Mouse (Mus musculus): Measurements from ENCODE around the gene Bcap31. TPM values are rescaled to one million over a fixed set of nuclear protein-coding genes. Genes with fewer than 3 reads are reported as not detected.
"Not testable (repeated sequence)": the region's sequence is repeated elsewhere in the genome, so short reads cannot be mapped to it uniquely, and the experiment has no call there.

The Bcap31 gene
- 98.3 and 101 TPM in 2 replicates for polyA plus RNA-seq (2015; fragmentation: Nextera tagmentation; extraction: Ambion mirVana)

GRCm38 (mm10) chrX:73716109-73716661 is at the start of gene Bcap31, which contains the start of gene Abcd1:
Gene Bcap31, minus strand, starts transcription at chrX:73716175.
Gene Abcd1, plus strand, starts transcription at chrX:73716597.
- Histone ChIP-seq H3K4me2 (replicated peaks) (peak within 1 kb of the TSS; percentile 64), H3K9me3 (no peaks in the 10 kb centered on the region), H3K9ac (replicated peaks) (peak within 1 kb of the TSS; percentile 52), H3K27ac (replicated peaks) (peak within 1 kb of the TSS; percentile 85), H3K4me3 (peak within 1 kb of the TSS; percentile 51), H3K27me3 (no peaks in the 10 kb centered on the region), H3K36me3 (no peaks in the 10 kb centered on the region; the same call in 1 of the 2 replicates), H3K4me1 (peaks cover 37% of the 10 kb centered on the region)
- peak; percentile 94 for ATAC-seq (replicated peaks)
- 23% methylated on average over 39 of the region's 45 CpGs for WGBS

- WGBS: 83% methylated on average over 1 of the region's 1 CpGs
- Histone ChIP-seq H3K4me1 (no peaks in the 10 kb centered on the region), H3K4me3 (no peak overlapping the region), H3K27me3 (no peaks in the 10 kb centered on the region), H3K9me3 (no peaks in the 10 kb centered on the region), H3K27ac (replicated peaks) (no peak overlapping the region), H3K4me2 (replicated peaks) (no peak overlapping the region), H3K9ac (replicated peaks) (no peak overlapping the region), H3K36me3 (no peaks in the 10 kb centered on the region)
- ATAC-seq (replicated peaks): no peak
Observed at GRCm38 (mm10) chrX:73765311-73765710, 49.3 kb upstream of the Bcap31 start.

GRCm38 (mm10) chrX:73758611-73759290 is 42.8 kb upstream of the Bcap31 start:
- H3K4me1 ChIP-seq: no peaks in the 10 kb centered on the region
- no peak overlapping the region for H3K4me3 ChIP-seq
- H3K9me3 ChIP-seq: no peaks in the 10 kb centered on the region
- H3K9ac ChIP-seq (replicated peaks): no peak overlapping the region
- no peaks in the 10 kb centered on the region for H3K36me3 ChIP-seq
- no peak overlapping the region for H3K27ac ChIP-seq (replicated peaks)
- WGBS: 80% methylated on average over 13 of the region's 13 CpGs
- H3K27me3 ChIP-seq: no peaks in the 10 kb centered on the region
- no peak for ATAC-seq (replicated peaks)
- no peak overlapping the region for H3K4me2 ChIP-seq (replicated peaks)

- Histone ChIP-seq H3K27ac (replicated peaks) (no peak within 1 kb of the TSS), H3K4me3 (no peak within 1 kb of the TSS), H3K27me3 (no peaks in the 10 kb centered on the region), H3K36me3 (no peaks in the 10 kb centered on the region), H3K4me2 (replicated peaks) (no peak within 1 kb of the TSS), H3K9me3 (no peaks in the 10 kb centered on the region), H3K4me1 (no peaks in the 10 kb centered on the region), H3K9ac (replicated peaks) (no peak within 1 kb of the TSS)
- 50% methylated on average over 5 of the region's 5 CpGs for WGBS
- no peak for ATAC-seq (replicated peaks)
Observed at GRCm38 (mm10) chrX:73756334-73757140, 40.6 kb upstream of the Bcap31 start, which contains the start of gene Plxnb3. Gene Plxnb3, plus strand, starts transcription at chrX:73757090.

GRCm38 (mm10) chrX:73748977-73749376 is 33.0 kb upstream of the Bcap31 start:
- WGBS: 100% methylated on average over 1 of the region's 1 CpGs
- no peak for ATAC-seq (replicated peaks)
- H3K4me2 ChIP-seq (replicated peaks): no peak overlapping the region
- H3K9me3 ChIP-seq: no peaks in the 10 kb centered on the region
- H3K4me1 ChIP-seq: no peaks in the 10 kb centered on the region
- H3K36me3 ChIP-seq: no peaks in the 10 kb centered on the region
- H3K4me3 ChIP-seq: no peak overlapping the region
- no peak overlapping the region for H3K9ac ChIP-seq (replicated peaks)
- no peak overlapping the region for H3K27ac ChIP-seq (replicated peaks)
- no peaks in the 10 kb centered on the region for H3K27me3 ChIP-seq

- Histone ChIP-seq H3K4me2 (replicated peaks) (no peak overlapping the region), H3K9ac (replicated peaks) (no peak overlapping the region), H3K4me1 (no peaks in the 10 kb centered on the region), H3K9me3 (no peaks in the 10 kb centered on the region), H3K27ac (replicated peaks) (no peak overlapping the region), H3K27me3 (no peaks in the 10 kb centered on the region), H3K36me3 (no peaks in the 10 kb centered on the region), H3K4me3 (no peak overlapping the region)
- 87% methylated on average over 1 of the region's 1 CpGs for WGBS
- no peak for ATAC-seq (replicated peaks)
Observed at GRCm38 (mm10) chrX:73744774-73745481, 29.0 kb upstream of the Bcap31 start.

- not testable (repeated sequence) for H3K27ac ChIP-seq (replicated peaks); H3K4me1 ChIP-seq; ATAC-seq (replicated peaks); H3K36me3 ChIP-seq; H3K4me2 ChIP-seq (replicated peaks); H3K9me3 ChIP-seq; H3K9ac ChIP-seq (replicated peaks); H3K27me3 ChIP-seq; H3K4me3 ChIP-seq
- WGBS: 94% methylated on average over 7 of the region's 7 CpGs
Observed at GRCm38 (mm10) chrX:73739841-73740240, 23.9 kb upstream of the Bcap31 start.

- Histone ChIP-seq H3K9ac (replicated peaks) (no peak overlapping the region), H3K36me3 (no peaks in the 10 kb centered on the region), H3K4me3 (no peak overlapping the region), H3K27me3 (no peaks in the 10 kb centered on the region), H3K4me1 (no peaks in the 10 kb centered on the region), H3K4me2 (replicated peaks) (no peak overlapping the region), H3K27ac (replicated peaks) (no peak overlapping the region), H3K9me3 (no peaks in the 10 kb centered on the region)
- WGBS: 64% methylated on average over 5 of the region's 5 CpGs
- no peak for ATAC-seq (replicated peaks)
Observed at GRCm38 (mm10) chrX:73739151-73739550, 23.2 kb upstream of the Bcap31 start.

- Histone ChIP-seq H3K4me1 (no peaks in the 10 kb centered on the region), H3K9ac (replicated peaks) (no peak overlapping the region), H3K27ac (replicated peaks) (no peak overlapping the region), H3K4me3 (no peak overlapping the region), H3K27me3 (no peaks in the 10 kb centered on the region), H3K36me3 (no peaks in the 10 kb centered on the region), H3K4me2 (replicated peaks) (no peak overlapping the region), H3K9me3 (no peaks in the 10 kb centered on the region)
- 84% methylated on average over 1 of the region's 1 CpGs for WGBS
- ATAC-seq (replicated peaks): no peak
Observed at GRCm38 (mm10) chrX:73738155-73738554, 22.2 kb upstream of the Bcap31 start.

- Histone ChIP-seq H3K36me3 (peaks cover 4% of the 10 kb centered on the region; the same call in 1 of the 2 replicates), H3K4me2 (replicated peaks) (no peak overlapping the region), H3K9ac (replicated peaks) (no peak overlapping the region), H3K27ac (replicated peaks) (no peak overlapping the region), H3K9me3 (no peaks in the 10 kb centered on the region), H3K27me3 (no peaks in the 10 kb centered on the region), H3K4me3 (no peak overlapping the region), H3K4me1 (no peaks in the 10 kb centered on the region)
- 50% methylated on average over 1 of the region's 1 CpGs for WGBS
- no peak for ATAC-seq (replicated peaks)
Observed at GRCm38 (mm10) chrX:73730908-73731307, 14.9 kb upstream of the Bcap31 start.

GRCm38 (mm10) chrX:73718686-73719362 is 2.8 kb upstream of the Bcap31 start:
- 36% methylated on average over 5 of the region's 5 CpGs for WGBS

More at GRCm38 (mm10) chrX:73718686-73719362, 2.8 kb upstream of the Bcap31 start:
- Histone ChIP-seq H3K4me2 (replicated peaks) (0 out of 2 replicates have a peak overlapping the region, but pooled peaks have one; percentile 1), H3K4me1 (peaks cover 37% of the 10 kb centered on the region), H3K9ac (replicated peaks) (no peak overlapping the region), H3K36me3 (no peaks in the 10 kb centered on the region), H3K9me3 (no peaks in the 10 kb centered on the region), H3K27me3 (no peaks in the 10 kb centered on the region), H3K27ac (replicated peaks) (no peak overlapping the region), H3K4me3 (no peak overlapping the region)
- no peak for ATAC-seq (replicated peaks)

Data from forebrain, embryonic 15.5 days (tissue).